Mouse (Mus musculus): ENCODE results near the gene Gm20388. TPM values are rescaled to one million over a fixed set of nuclear protein-coding genes. Genes with fewer than 3 reads are reported as not detected.

The Gm20388 gene
- polyA plus RNA-seq, 1 experiment from 2014 or later: 7.4 TPM

DNA sequence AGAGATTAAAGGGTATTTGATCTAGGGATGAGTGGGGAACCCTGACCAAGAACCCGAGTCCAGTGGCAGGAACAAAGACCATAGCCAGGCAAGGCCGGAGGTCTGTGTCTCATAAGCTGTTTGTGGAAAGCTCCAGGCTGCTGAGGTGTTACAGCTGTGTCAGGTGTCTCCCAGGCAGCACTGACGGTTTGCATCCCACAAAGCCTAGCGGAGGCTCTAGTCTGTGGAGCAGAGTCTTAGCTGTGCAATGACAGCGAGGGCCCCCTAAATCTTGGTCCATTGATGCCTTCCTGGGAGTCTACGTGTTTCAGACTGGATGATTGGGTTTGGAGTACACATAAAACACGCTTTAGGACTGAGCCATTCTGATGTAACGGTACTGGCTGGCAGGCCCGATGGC, 3491.3 kb downstream of the Gm20388 start:
- H3K4me1 ChIP-seq (ENCODE audit: control insufficient read depth, insufficient read depth, low read length): no peaks in the 10 kb centered on the region
- no peak overlapping the region for H3K4me2 ChIP-seq (ENCODE audit: low read depth, low read length)
- no peak overlapping the region for H3K9ac ChIP-seq (ENCODE audit: low read length)
- 81% methylated on average over 9 of the region's 9 CpGs for WGBS
- no peaks in the 10 kb centered on the region for H3K9me3 ChIP-seq (replicated peaks; ENCODE audit: control insufficient read depth, low read length)
- H3K27ac ChIP-seq (ENCODE audit: low read length): no peak overlapping the region
- ATAC-seq (ENCODE audit: insufficient read depth, low FRiP score): no peak
- H3K27me3 ChIP-seq (ENCODE audit: control insufficient read depth, insufficient read depth, low read length): 0 out of 2 replicates have a peak, but pooled peaks cover under 1% of the 10 kb centered on the region
- no peak overlapping the region for H3K4me3 ChIP-seq (replicated peaks; ENCODE audit: low read length)
- peaks cover 26% of the 10 kb centered on the region; the same call in 1 of the 2 replicates for H3K36me3 ChIP-seq (ENCODE audit: control insufficient read depth, insufficient read depth, low read length)

DNA sequence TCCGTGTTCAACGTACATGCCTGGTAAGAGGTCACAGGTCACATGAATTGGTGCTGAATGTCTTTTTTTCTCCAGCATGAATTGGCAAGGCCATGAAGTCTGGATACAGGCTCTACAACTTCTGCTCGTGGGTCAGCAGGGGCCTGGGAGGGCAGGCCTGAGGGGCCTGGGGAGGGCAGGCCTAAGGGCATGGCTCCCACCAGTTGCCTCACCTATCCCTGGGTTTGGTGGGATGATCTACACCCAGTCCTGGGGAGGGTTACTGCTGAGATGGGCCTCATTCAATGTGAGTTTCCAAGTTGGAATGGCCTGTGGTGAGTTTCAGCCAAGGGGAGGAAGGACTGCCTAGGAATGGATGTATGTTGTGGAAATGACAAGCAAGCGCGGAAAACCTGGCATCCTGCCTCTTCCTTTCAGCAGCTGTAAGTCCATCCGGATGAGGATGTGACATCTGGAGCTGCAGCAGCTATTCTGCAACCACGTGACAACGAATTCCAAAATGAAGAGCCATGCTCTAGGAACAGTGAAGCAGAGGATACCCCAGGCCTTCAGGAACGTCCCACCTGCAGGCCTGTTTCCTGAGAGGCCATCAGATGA, 3492.2 kb downstream of the Gm20388 start:
- Histone ChIP-seq H3K27me3 (ENCODE audit: control insufficient read depth, insufficient read depth, low read length) (peaks cover 9% of the 10 kb centered on the region; the same call in 1 of the 2 replicates), H3K27ac (ENCODE audit: low read length) (no peak overlapping the region), H3K36me3 (ENCODE audit: control insufficient read depth, insufficient read depth, low read length) (peaks cover 19% of the 10 kb centered on the region; the same call in 1 of the 2 replicates), H3K9ac (ENCODE audit: low read length) (no peak overlapping the region), H3K9me3 (replicated peaks; ENCODE audit: control insufficient read depth, low read length) (no peaks in the 10 kb centered on the region), H3K4me3 (replicated peaks; ENCODE audit: low read length) (no peak overlapping the region), H3K4me2 (ENCODE audit: low read depth, low read length) (no peak overlapping the region), H3K4me1 (ENCODE audit: control insufficient read depth, insufficient read depth, low read length) (no peaks in the 10 kb centered on the region)
- 0 out of 2 replicates have a peak, but pooled peaks have one; percentile 26 for ATAC-seq (ENCODE audit: insufficient read depth, low FRiP score)
- WGBS: 80% methylated on average over 9 of the region's 9 CpGs

DNA sequence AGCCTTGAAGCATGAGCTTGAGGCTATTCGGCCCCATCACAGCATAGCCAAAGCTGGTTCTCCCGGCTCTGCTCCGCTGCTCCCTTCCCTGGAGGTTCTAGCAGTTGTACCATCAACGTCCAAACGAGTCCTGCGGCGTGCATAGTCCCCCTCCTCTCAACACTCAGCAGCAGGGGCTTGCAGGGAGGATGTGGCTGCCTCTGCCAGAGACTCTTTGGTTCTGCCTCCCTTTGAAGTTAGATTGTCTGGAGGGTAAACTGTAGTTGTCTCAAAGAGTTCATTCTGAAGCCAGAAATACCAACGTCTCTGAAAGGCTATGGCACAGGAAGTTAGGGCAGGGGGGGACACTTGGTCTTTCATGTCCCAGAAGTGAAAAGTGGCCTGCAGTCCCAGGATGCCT, 3493.9 kb downstream of the Gm20388 start:
- Histone ChIP-seq H3K4me3 (replicated peaks; ENCODE audit: low read length) (no peak overlapping the region), H3K4me2 (ENCODE audit: low read depth, low read length) (no peak overlapping the region), H3K9me3 (replicated peaks; ENCODE audit: control insufficient read depth, low read length) (no peaks in the 10 kb centered on the region), H3K36me3 (ENCODE audit: control insufficient read depth, insufficient read depth, low read length) (peaks cover 8% of the 10 kb centered on the region; the same call in 1 of the 2 replicates), H3K4me1 (ENCODE audit: control insufficient read depth, insufficient read depth, low read length) (no peaks in the 10 kb centered on the region), H3K27ac (ENCODE audit: low read length) (no peak overlapping the region), H3K27me3 (ENCODE audit: control insufficient read depth, insufficient read depth, low read length) (peaks cover 21% of the 10 kb centered on the region; the same call in 1 of the 2 replicates), H3K9ac (ENCODE audit: low read length) (0 out of 2 replicates have a peak overlapping the region, but pooled peaks have one; percentile 4)
- ATAC-seq (ENCODE audit: insufficient read depth, low FRiP score): no peak
- 56% methylated on average over 8 of the region's 8 CpGs for WGBS

DNA sequence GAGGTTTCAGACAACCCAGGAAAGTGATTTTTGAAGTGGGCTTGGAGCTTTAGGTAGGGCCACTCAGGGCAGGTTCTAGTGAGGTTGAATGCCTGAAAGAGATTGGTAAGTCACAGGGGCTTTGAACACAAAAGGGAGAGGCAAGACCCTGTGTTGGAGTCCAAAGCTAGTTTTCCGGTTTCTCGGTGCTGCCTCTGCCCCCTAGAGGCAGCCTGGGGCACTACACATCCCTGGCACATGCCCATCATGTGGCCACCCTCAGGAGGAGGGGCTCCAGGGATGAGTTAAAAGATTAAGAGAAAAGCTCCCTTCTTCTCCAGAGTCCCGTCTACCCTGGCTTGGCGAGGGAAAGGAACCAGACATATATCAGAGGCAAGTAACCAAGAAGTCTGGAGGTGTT, 3496.1 kb downstream of the Gm20388 start, which contains the start of gene Mc1r:
Gene Mc1r, plus strand, starts transcription at position 322 of the 400 bp plus-strand sequence.
- no peak for ATAC-seq (ENCODE audit: insufficient read depth, low FRiP score)
- H3K4me2 ChIP-seq (ENCODE audit: low read depth, low read length): no peak within 1 kb of the TSS
- 8% methylated on average over 4 of the region's 4 CpGs for WGBS
- no peak within 1 kb of the TSS for H3K4me3 ChIP-seq (replicated peaks; ENCODE audit: low read length)
- no peak within 1 kb of the TSS for H3K27ac ChIP-seq (ENCODE audit: low read length)
- no peak within 1 kb of the TSS for H3K9ac ChIP-seq (ENCODE audit: low read length)
- H3K36me3 ChIP-seq (ENCODE audit: control insufficient read depth, insufficient read depth, low read length): peaks cover 8% of the 10 kb centered on the region; the same call in 1 of the 2 replicates
- H3K4me1 ChIP-seq (ENCODE audit: control insufficient read depth, insufficient read depth, low read length): peaks cover 6% of the 10 kb centered on the region
- H3K9me3 ChIP-seq (replicated peaks; ENCODE audit: control insufficient read depth, low read length): no peaks in the 10 kb centered on the region
- H3K27me3 ChIP-seq (ENCODE audit: control insufficient read depth, insufficient read depth, low read length): peaks cover 43% of the 10 kb centered on the region

DNA sequence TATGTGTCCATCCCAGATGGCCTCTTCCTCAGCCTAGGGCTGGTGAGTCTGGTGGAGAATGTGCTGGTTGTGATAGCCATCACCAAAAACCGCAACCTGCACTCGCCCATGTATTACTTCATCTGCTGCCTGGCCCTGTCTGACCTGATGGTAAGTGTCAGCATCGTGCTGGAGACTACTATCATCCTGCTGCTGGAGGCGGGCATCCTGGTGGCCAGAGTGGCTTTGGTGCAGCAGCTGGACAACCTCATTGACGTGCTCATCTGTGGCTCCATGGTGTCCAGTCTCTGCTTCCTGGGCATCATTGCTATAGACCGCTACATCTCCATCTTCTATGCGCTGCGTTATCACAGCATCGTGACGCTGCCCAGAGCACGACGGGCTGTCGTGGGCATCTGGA, 3497.0 kb downstream of the Gm20388 start:
- no peak overlapping the region for H3K4me3 ChIP-seq (replicated peaks; ENCODE audit: low read length)
- no peak overlapping the region for H3K27ac ChIP-seq (ENCODE audit: low read length)
- peaks cover 6% of the 10 kb centered on the region; the same call in 1 of the 2 replicates for H3K36me3 ChIP-seq (ENCODE audit: control insufficient read depth, insufficient read depth, low read length)
- H3K9ac ChIP-seq (ENCODE audit: low read length): no peak overlapping the region
- peaks cover 51% of the 10 kb centered on the region for H3K27me3 ChIP-seq (ENCODE audit: control insufficient read depth, insufficient read depth, low read length)
- no peaks in the 10 kb centered on the region for H3K9me3 ChIP-seq (replicated peaks; ENCODE audit: control insufficient read depth, low read length)
- peaks cover 7% of the 10 kb centered on the region for H3K4me1 ChIP-seq (ENCODE audit: control insufficient read depth, insufficient read depth, low read length)
- ATAC-seq (ENCODE audit: insufficient read depth, low FRiP score): no peak
- H3K4me2 ChIP-seq (ENCODE audit: low read depth, low read length): no peak overlapping the region
- WGBS: 86% methylated on average over 13 of the region's 13 CpGs

DNA sequence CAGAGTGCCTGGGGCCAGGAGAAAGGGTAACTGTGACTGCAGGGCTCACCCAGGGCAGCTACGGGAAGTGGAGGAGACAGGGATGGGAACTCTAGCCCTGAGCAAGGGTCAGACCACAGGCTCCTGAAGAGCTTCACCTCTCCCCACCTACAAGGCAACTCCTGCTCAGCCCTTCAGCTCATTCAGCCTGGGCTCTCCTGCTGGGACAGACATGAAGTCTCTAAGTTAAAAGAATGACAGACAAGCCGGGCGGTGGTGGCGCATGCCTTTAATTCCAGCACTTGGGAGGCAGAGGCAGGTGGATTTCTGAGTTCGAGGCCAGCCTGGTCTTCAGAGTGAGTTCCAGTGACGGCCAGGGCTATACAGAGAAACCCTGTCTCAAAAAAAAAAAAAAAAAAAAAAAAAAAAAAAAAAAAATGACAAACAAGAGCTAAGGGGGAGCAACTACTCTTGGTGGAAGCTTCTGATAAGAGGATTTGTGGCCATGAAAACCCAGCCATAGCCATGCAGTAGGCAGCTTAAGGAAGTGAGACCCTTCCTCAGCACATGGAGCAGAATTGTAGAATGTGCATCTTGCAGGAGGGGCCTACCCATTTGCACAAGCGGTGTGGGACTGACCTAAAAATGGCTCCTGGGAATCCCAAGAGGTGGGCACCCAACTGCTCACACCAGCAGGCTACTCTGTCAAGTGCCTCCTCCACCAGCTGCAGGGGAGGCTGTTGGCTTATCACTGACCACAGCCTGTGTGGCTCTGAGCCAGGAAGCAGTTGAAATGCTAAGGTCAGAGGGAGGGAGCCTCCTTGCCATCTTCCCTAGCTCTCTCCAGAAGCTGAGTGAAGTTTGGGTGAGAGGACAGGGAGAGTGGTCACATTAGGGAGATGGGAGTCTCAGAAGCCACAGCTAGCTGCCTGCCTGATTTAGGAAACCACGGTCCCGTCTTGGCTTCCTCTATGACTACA, 3498.2 kb downstream of the Gm20388 start:
- peaks cover 62% of the 10 kb centered on the region for H3K27me3 ChIP-seq (ENCODE audit: control insufficient read depth, insufficient read depth, low read length)
- WGBS: 69% methylated on average over 9 of the region's 9 CpGs

DNA sequence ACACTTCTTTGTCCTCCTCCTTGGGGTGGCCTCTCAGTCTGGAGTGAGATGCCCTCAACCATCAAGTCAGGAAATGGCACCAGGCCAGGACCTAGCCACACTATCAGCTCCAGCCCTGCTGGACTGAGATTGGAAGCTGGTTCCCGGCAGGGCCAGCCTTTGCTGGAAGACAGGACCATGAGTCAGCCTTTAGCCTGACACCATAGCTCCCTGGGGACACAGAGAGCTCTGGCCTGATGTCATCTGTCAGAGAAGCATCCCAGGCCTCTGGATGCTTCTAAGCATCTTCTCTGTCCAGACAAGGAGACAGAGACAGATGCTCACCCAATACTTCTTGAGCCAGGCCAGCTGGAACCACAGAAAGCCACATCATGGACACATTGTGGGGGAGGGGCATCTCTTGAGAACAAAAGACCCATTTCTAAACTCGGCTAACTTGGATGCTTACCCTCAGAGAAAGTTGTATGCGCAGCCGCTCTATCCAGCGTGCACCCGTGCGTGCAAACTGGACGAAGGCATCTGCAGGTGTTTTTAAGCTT, 3499.5 kb downstream of the Gm20388 start:
- no peak overlapping the region for H3K9ac ChIP-seq (ENCODE audit: low read length)
- H3K4me2 ChIP-seq (ENCODE audit: low read depth, low read length): no peak overlapping the region
- peaks cover 7% of the 10 kb centered on the region for H3K4me1 ChIP-seq (ENCODE audit: control insufficient read depth, insufficient read depth, low read length)
- WGBS: 71% methylated on average over 8 of the region's 8 CpGs
- no peak overlapping the region for H3K27ac ChIP-seq (ENCODE audit: low read length)
- no peaks in the 10 kb centered on the region for H3K36me3 ChIP-seq (ENCODE audit: control insufficient read depth, insufficient read depth, low read length)
- no peak for ATAC-seq (ENCODE audit: insufficient read depth, low FRiP score)
- H3K4me3 ChIP-seq (replicated peaks; ENCODE audit: low read length): no peak overlapping the region
- peaks cover 62% of the 10 kb centered on the region for H3K27me3 ChIP-seq (ENCODE audit: control insufficient read depth, insufficient read depth, low read length)
- no peaks in the 10 kb centered on the region for H3K9me3 ChIP-seq (replicated peaks; ENCODE audit: control insufficient read depth, low read length)

More for the DNA sequence above, 3498.2 kb downstream of the Gm20388 start:
- no peaks in the 10 kb centered on the region for H3K9me3 ChIP-seq (replicated peaks; ENCODE audit: control insufficient read depth, low read length)
- H3K36me3 ChIP-seq (ENCODE audit: control insufficient read depth, insufficient read depth, low read length): no peaks in the 10 kb centered on the region
- no peak overlapping the region for H3K27ac ChIP-seq (ENCODE audit: low read length)
- H3K9ac ChIP-seq (ENCODE audit: low read length): no peak overlapping the region
- H3K4me1 ChIP-seq (ENCODE audit: control insufficient read depth, insufficient read depth, low read length): peaks cover 7% of the 10 kb centered on the region
- no peak overlapping the region for H3K4me3 ChIP-seq (replicated peaks; ENCODE audit: low read length)
- ATAC-seq (ENCODE audit: insufficient read depth, low FRiP score): peak; percentile 23; the same call in 1 of the 2 replicates
- H3K4me2 ChIP-seq (ENCODE audit: low read depth, low read length): no peak overlapping the region

DNA sequence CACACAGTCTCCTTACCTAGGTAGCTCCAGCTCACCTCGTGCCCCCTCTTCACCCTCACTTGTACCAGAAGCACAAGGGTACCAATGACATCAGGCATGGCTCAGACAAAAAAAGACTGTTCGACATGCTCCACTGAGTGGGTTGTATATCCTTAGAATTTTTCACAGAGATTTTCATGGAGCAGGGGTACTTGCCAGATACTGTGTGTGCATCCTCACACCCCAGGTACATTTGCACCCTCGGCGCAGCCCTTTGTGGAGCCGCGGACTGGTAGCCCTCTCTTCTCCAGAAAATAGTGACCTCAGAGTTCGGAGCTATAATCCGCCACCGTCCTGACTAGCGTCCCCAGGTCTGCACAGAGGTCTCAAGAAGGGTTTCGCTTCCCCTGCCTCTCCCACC, 3500.1 kb downstream of the Gm20388 start:
- WGBS: 13% methylated on average over 11 of the region's 11 CpGs
- Histone ChIP-seq H3K9me3 (replicated peaks; ENCODE audit: control insufficient read depth, low read length) (no peaks in the 10 kb centered on the region), H3K27ac (ENCODE audit: low read length) (no peak overlapping the region), H3K9ac (ENCODE audit: low read length) (no peak overlapping the region), H3K4me2 (ENCODE audit: low read depth, low read length) (peak overlapping the region; percentile 49), H3K4me3 (replicated peaks; ENCODE audit: low read length) (peak overlapping the region; percentile 31), H3K4me1 (ENCODE audit: control insufficient read depth, insufficient read depth, low read length) (peaks cover 7% of the 10 kb centered on the region), H3K36me3 (ENCODE audit: control insufficient read depth, insufficient read depth, low read length) (no peaks in the 10 kb centered on the region), H3K27me3 (ENCODE audit: control insufficient read depth, insufficient read depth, low read length) (peaks cover 62% of the 10 kb centered on the region)
- ATAC-seq (ENCODE audit: insufficient read depth, low FRiP score): no peak
